Mouse (Mus musculus): ENCODE data around the gene Heg1. TPM values are rescaled to one million over a fixed set of nuclear protein-coding genes. Genes with fewer than 3 reads are reported as not detected.

Gene Heg1
- polyA plus RNA-seq, 1 experiment from 2014 or later, result 9.1 TPM

GRCm38 (mm10) chr16:33677901-33678300 lies 6.3 kb upstream of the Heg1 start:
- no peaks in the 10 kb centered on the region for H3K27me3 ChIP-seq (ENCODE audit: control insufficient read depth, insufficient read depth, low read length)
- ATAC-seq (ENCODE audit: low FRiP score, low TSS enrichment) (no peak), DNase-seq (ENCODE audit: low spot score) (peak; percentile 24)
- H3K9me3 ChIP-seq (ENCODE audit: control insufficient read depth, low read length), result no peaks in the 10 kb centered on the region
- H3K9ac ChIP-seq (ENCODE audit: low read length), result no peak overlapping the region
- H3K4me1 ChIP-seq (replicated peaks; ENCODE audit: control insufficient read depth, insufficient read depth), result 0 out of 2 replicates have a peak, but pooled peaks cover 4% of the 10 kb centered on the region
- TF ChIP-seq EP300 (optimal IDR thresholded peaks at IDR 0.05) (no peak), CTCF (IDR thresholded peaks at IDR 0.05; ENCODE audit: low read depth) (no peak)
- H3K36me3 ChIP-seq (ENCODE audit: control insufficient read depth, insufficient read depth, low read length), result no peaks in the 10 kb centered on the region
- WGBS, result 65% methylated on average over 5 of the region's 5 CpGs
- H3K4me3 ChIP-seq (ENCODE audit: low read depth, low read length), result no peak overlapping the region
- H3K4me2 ChIP-seq (replicated peaks; ENCODE audit: low read depth), result no peak overlapping the region
- H3K27ac ChIP-seq (replicated peaks), result no peak overlapping the region

GRCm38 (mm10) chr16:33680271-33680670 lies 3.9 kb upstream of the Heg1 start:
- DNase-seq (ENCODE audit: low spot score), result no peak
- no peak for TF ChIP-seq CTCF (IDR thresholded peaks at IDR 0.05; ENCODE audit: low read depth)
- TF ChIP-seq EP300 (optimal IDR thresholded peaks at IDR 0.05), result no peak
- Histone ChIP-seq H3K4me1 (replicated peaks; ENCODE audit: control insufficient read depth, insufficient read depth) (0 out of 2 replicates have a peak, but pooled peaks cover 4% of the 10 kb centered on the region), H3K4me3 (ENCODE audit: low read depth, low read length) (no peak overlapping the region), H3K4me2 (replicated peaks; ENCODE audit: low read depth) (no peak overlapping the region), H3K9ac (ENCODE audit: low read length) (no peak overlapping the region), H3K9me3 (ENCODE audit: control insufficient read depth, low read length) (no peaks in the 10 kb centered on the region), H3K27me3 (ENCODE audit: control insufficient read depth, insufficient read depth, low read length) (no peaks in the 10 kb centered on the region), H3K36me3 (ENCODE audit: control insufficient read depth, insufficient read depth, low read length) (no peaks in the 10 kb centered on the region), H3K27ac (replicated peaks) (no peak overlapping the region)
- WGBS, result 85% methylated on average over 7 of the region's 7 CpGs
- no peak for ATAC-seq (ENCODE audit: low FRiP score, low TSS enrichment)

- no peaks in the 10 kb centered on the region for H3K27me3 ChIP-seq (ENCODE audit: control insufficient read depth, insufficient read depth, low read length)
- no peaks in the 10 kb centered on the region for H3K9me3 ChIP-seq (ENCODE audit: control insufficient read depth, low read length)
- no peaks in the 10 kb centered on the region for H3K36me3 ChIP-seq (ENCODE audit: control insufficient read depth, insufficient read depth, low read length)
- H3K4me3 ChIP-seq (ENCODE audit: low read depth, low read length), result no peak overlapping the region
- 0 out of 2 replicates have a peak, but pooled peaks cover 3% of the 10 kb centered on the region for H3K4me1 ChIP-seq (replicated peaks; ENCODE audit: control insufficient read depth, insufficient read depth)
- TF ChIP-seq CTCF (IDR thresholded peaks at IDR 0.05; ENCODE audit: low read depth) (0 out of 2 replicates have a peak, but pooled peaks have one; percentile 9), EP300 (optimal IDR thresholded peaks at IDR 0.05) (no peak)
- no peak for ATAC-seq (ENCODE audit: low FRiP score, low TSS enrichment)
- no peak overlapping the region for H3K4me2 ChIP-seq (replicated peaks; ENCODE audit: low read depth)
- DNase-seq (ENCODE audit: low spot score), result no peak
- no peak overlapping the region for H3K27ac ChIP-seq (replicated peaks)
- WGBS, result 53% methylated on average over 10 of the region's 10 CpGs
- H3K9ac ChIP-seq (ENCODE audit: low read length), result no peak overlapping the region
These were observed 3.4 kb upstream of the Heg1 start for GRCm38 (mm10) chr16:33680816-33681215.

GRCm38 (mm10) chr16:33681661-33682060 lies 2.5 kb upstream of the Heg1 start:
- ATAC-seq (ENCODE audit: low FRiP score, low TSS enrichment), result no peak
- no peak overlapping the region for H3K4me3 ChIP-seq (ENCODE audit: low read depth, low read length)
- H3K27me3 ChIP-seq (ENCODE audit: control insufficient read depth, insufficient read depth, low read length), result no peaks in the 10 kb centered on the region
- TF ChIP-seq CTCF (IDR thresholded peaks at IDR 0.05; ENCODE audit: low read depth), result no peak
- no peak for TF ChIP-seq EP300 (optimal IDR thresholded peaks at IDR 0.05)
- no peaks in the 10 kb centered on the region for H3K9me3 ChIP-seq (ENCODE audit: control insufficient read depth, low read length)
- 0 out of 2 replicates have a peak, but pooled peaks cover 2% of the 10 kb centered on the region for H3K4me1 ChIP-seq (replicated peaks; ENCODE audit: control insufficient read depth, insufficient read depth)
- no peak overlapping the region for H3K9ac ChIP-seq (ENCODE audit: low read length)
- H3K36me3 ChIP-seq (ENCODE audit: control insufficient read depth, insufficient read depth, low read length), result no peaks in the 10 kb centered on the region
- no peak overlapping the region for H3K4me2 ChIP-seq (replicated peaks; ENCODE audit: low read depth)
- no peak overlapping the region for H3K27ac ChIP-seq (replicated peaks)
- DNase-seq (ENCODE audit: low spot score), result no peak

- DNase-seq (ENCODE audit: low spot score) (no peak), ATAC-seq (ENCODE audit: low FRiP score, low TSS enrichment) (no peak)
- Histone ChIP-seq H3K27me3 (ENCODE audit: control insufficient read depth, insufficient read depth, low read length) (no peaks in the 10 kb centered on the region), H3K9ac (ENCODE audit: low read length) (no peak overlapping the region), H3K9me3 (ENCODE audit: control insufficient read depth, low read length) (no peaks in the 10 kb centered on the region), H3K4me1 (replicated peaks; ENCODE audit: control insufficient read depth, insufficient read depth) (no peaks in the 10 kb centered on the region), H3K36me3 (ENCODE audit: control insufficient read depth, insufficient read depth, low read length) (no peaks in the 10 kb centered on the region), H3K4me2 (replicated peaks; ENCODE audit: low read depth) (no peak overlapping the region), H3K4me3 (ENCODE audit: low read depth, low read length) (no peak overlapping the region), H3K27ac (replicated peaks) (no peak overlapping the region)
- 45% methylated on average over 3 of the region's 3 CpGs for WGBS
- TF ChIP-seq EP300 (optimal IDR thresholded peaks at IDR 0.05) (no peak), CTCF (IDR thresholded peaks at IDR 0.05; ENCODE audit: low read depth) (no peak)
These were observed 1.5 kb upstream of the Heg1 start for GRCm38 (mm10) chr16:33682651-33683050.

- Histone ChIP-seq H3K36me3 (ENCODE audit: control insufficient read depth, insufficient read depth, low read length) (no peaks in the 10 kb centered on the region; the same call in 1 of the 2 replicates), H3K4me1 (replicated peaks; ENCODE audit: control insufficient read depth, insufficient read depth) (no peaks in the 10 kb centered on the region), H3K9ac (ENCODE audit: low read length) (peak overlapping the region; percentile 90), H3K4me2 (replicated peaks; ENCODE audit: low read depth) (peak overlapping the region; percentile 90), H3K4me3 (ENCODE audit: low read depth, low read length) (peak overlapping the region; percentile 80), H3K9me3 (ENCODE audit: control insufficient read depth, low read length) (no peaks in the 10 kb centered on the region), H3K27me3 (ENCODE audit: control insufficient read depth, insufficient read depth, low read length) (no peaks in the 10 kb centered on the region), H3K27ac (replicated peaks) (peak overlapping the region; percentile 92)
- TF ChIP-seq CTCF (IDR thresholded peaks at IDR 0.05; ENCODE audit: low read depth) (no peak), EP300 (optimal IDR thresholded peaks at IDR 0.05) (no peak)
- 65% methylated on average over 13 of the region's 13 CpGs for WGBS
- ATAC-seq (ENCODE audit: low FRiP score, low TSS enrichment) (no peak), DNase-seq (ENCODE audit: low spot score) (no peak)
These were observed 686 bp upstream of the Heg1 start for GRCm38 (mm10) chr16:33683206-33684161.

Measured in stomach, postnatal 0 days (tissue).